Mouse (Mus musculus): ENCODE data around the gene Chic2. TPM values are rescaled to one million over a fixed set of nuclear protein-coding genes. Genes with fewer than 3 reads are reported as not detected.

Gene Chic2
- total and polyA plus RNA-seq, 3 experiments, result 33.4 to 100 (median 41.1) TPM

GRCm38 (mm10) chr5:75002109-75002508 is 42.5 kb downstream of the Chic2 start:
- no peak overlapping the region for H3K9ac ChIP-seq (ENCODE audit: control insufficient read depth, low read depth, low read length, poor library complexity, severe bottlenecking)
- H3K36me3 ChIP-seq (ENCODE audit: control insufficient read depth in 1 of 2, insufficient read depth in 2 of 2, low read length in 2 of 2), result peaks cover 0 to 8% of the 10 kb centered on the region in 2 experiments; a peak in 2 of 4 replicates
- no peaks in the 10 kb centered on the region; a peak in 1 of 4 replicates for H3K4me1 ChIP-seq (ENCODE audit: control insufficient read depth in 1 of 2, insufficient read depth in 2 of 2, low read length in 2 of 2)
- TF ChIP-seq POLR2AphosphoS5 (IDR thresholded peaks at IDR 0.05; ENCODE audit: borderline replicate concordance, low read depth, low read length) (no peak), HCFC1 (IDR thresholded peaks at IDR 0.05; ENCODE audit: low read depth, low read length) (no peak), ZNF384 (IDR thresholded peaks at IDR 0.05; ENCODE audit: low read depth, low read length) (no peak), ZKSCAN1 (IDR thresholded peaks at IDR 0.05; ENCODE audit: low read depth, low read length) (no peak), UBTF (IDR thresholded peaks at IDR 0.05; ENCODE audit: borderline replicate concordance, insufficient read depth, low read depth, low read length) (no peak), ETS1 (IDR thresholded peaks at IDR 0.05; ENCODE audit: low read depth, low read length) (no peak), USF2 (IDR thresholded peaks at IDR 0.05; ENCODE audit: borderline replicate concordance in 1 of 2, insufficient read depth in 1 of 2, low read depth in 1 of 2, low read length in 2 of 2) (no peak), MAZ (IDR thresholded peaks at IDR 0.05; ENCODE audit: low read depth, low read length) (no peak), MYB (IDR thresholded peaks at IDR 0.05; ENCODE audit: low read depth, low read length) (no peak), GABPA (IDR thresholded peaks at IDR 0.05; ENCODE audit: low read depth, low read length) (no peak), RAD21 (IDR thresholded peaks at IDR 0.05; ENCODE audit: low read depth, low read length) (no peak), BHLHE40 (IDR thresholded peaks at IDR 0.05; ENCODE audit: borderline replicate concordance, low read depth, low read length) (no peak), MAFK (IDR thresholded peaks at IDR 0.05; ENCODE audit: borderline replicate concordance, low read depth, low read length) (no peak), MEF2A (IDR thresholded peaks at IDR 0.05; ENCODE audit: extremely low read depth, insufficient replicate concordance, low read depth, low read length, poor library complexity, severe bottlenecking) (no peak), KAT2A (conservative IDR thresholded peaks at IDR 0.05; ENCODE audit: low read depth, low read length) (no peak), ELF1 (IDR thresholded peaks at IDR 0.05; ENCODE audit: low read depth, low read length) (no peak)
- no peaks in the 10 kb centered on the region for H3K79me2 ChIP-seq (ENCODE audit: control insufficient read depth, insufficient read depth, low read length, poor library complexity)
- H3K9me3 ChIP-seq (replicated peaks; ENCODE audit: insufficient read depth, low read length), result no peaks in the 10 kb centered on the region
- no peaks in the 10 kb centered on the region for H3K27me3 ChIP-seq (ENCODE audit: control insufficient read depth in 1 of 2, insufficient read depth in 2 of 2, low read length in 2 of 2)
- no peak overlapping the region for H3K4me3 ChIP-seq (ENCODE audit: control insufficient read depth in 1 of 2, insufficient read depth in 1 of 2, low read depth in 2 of 2, low read length in 2 of 2)
- H3K27ac ChIP-seq (ENCODE audit: control insufficient read depth, low read depth, low read length), result no peak overlapping the region
- DNase-seq (ENCODE audit: low read depth, low spot score), result no peak

GRCm38 (mm10) chr5:74998716-74999512 is 45.7 kb downstream of the Chic2 start:
- Histone ChIP-seq H3K27ac (ENCODE audit: control insufficient read depth, low read depth, low read length) (no peak overlapping the region), H3K4me3 (ENCODE audit: control insufficient read depth in 1 of 2, insufficient read depth in 1 of 2, low read depth in 2 of 2, low read length in 2 of 2) (no peak overlapping the region), H3K27me3 (ENCODE audit: control insufficient read depth in 1 of 2, insufficient read depth in 2 of 2, low read length in 2 of 2) (no peaks in the 10 kb centered on the region), H3K9me3 (replicated peaks; ENCODE audit: insufficient read depth, low read length) (no peaks in the 10 kb centered on the region), H3K79me2 (ENCODE audit: control insufficient read depth, insufficient read depth, low read length, poor library complexity) (no peaks in the 10 kb centered on the region), H3K4me1 (ENCODE audit: control insufficient read depth in 1 of 2, insufficient read depth in 2 of 2, low read length in 2 of 2) (no peaks in the 10 kb centered on the region; a peak in 1 of 4 replicates), H3K36me3 (ENCODE audit: control insufficient read depth in 1 of 2, insufficient read depth in 2 of 2, low read length in 2 of 2) (peaks cover 0 to under 1% of the 10 kb centered on the region in 2 experiments; a peak in 1 of 4 replicates), H3K9ac (ENCODE audit: control insufficient read depth, low read depth, low read length, poor library complexity, severe bottlenecking) (no peak overlapping the region)
- TF ChIP-seq MEF2A (IDR thresholded peaks at IDR 0.05; ENCODE audit: extremely low read depth, insufficient replicate concordance, low read depth, low read length, poor library complexity, severe bottlenecking) (no peak), TCF12 (IDR thresholded peaks at IDR 0.05; ENCODE audit: low read depth, low read length) (no peak), NRF1 (IDR thresholded peaks at IDR 0.05; ENCODE audit: insufficient read depth, low read depth, low read length, poor library complexity, severe bottlenecking) (no peak), NELFE (IDR thresholded peaks at IDR 0.05; ENCODE audit: low read depth, low read length) (no peak)
- no peak for DNase-seq (ENCODE audit: low read depth, low spot score)

All from MEL (cell line).